Mouse (Mus musculus): ENCODE measurements at regions not wholly inside any gene's neighbourhood (a gene's known extent, or its start where the extent isn't known, plus 50 kb on each side); places are given as distances from the start of the nearest gene placed in this dataset.

DNA sequence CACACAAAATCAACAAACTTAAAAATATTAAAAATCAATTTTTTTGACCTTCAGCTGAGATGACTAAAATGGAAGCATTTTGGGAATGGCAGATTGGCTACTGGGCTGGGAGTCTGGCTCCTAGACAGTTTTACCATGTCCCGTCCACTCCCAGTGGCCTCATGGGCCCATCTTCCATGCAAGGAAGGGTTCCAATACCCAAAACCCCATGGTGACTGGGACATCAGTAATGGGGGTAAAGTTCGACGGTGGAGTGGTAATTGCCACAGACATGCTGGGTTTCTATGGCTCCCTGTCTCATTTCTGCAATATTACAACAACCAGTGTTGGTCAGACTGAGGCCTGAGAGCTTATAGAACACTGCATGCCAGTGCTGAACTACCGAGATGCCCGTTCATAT lies 82.2 kb downstream of the Il20rb start:
- DNase-seq (ENCODE audit: low spot score in 2 of 2): no peak

DNA sequence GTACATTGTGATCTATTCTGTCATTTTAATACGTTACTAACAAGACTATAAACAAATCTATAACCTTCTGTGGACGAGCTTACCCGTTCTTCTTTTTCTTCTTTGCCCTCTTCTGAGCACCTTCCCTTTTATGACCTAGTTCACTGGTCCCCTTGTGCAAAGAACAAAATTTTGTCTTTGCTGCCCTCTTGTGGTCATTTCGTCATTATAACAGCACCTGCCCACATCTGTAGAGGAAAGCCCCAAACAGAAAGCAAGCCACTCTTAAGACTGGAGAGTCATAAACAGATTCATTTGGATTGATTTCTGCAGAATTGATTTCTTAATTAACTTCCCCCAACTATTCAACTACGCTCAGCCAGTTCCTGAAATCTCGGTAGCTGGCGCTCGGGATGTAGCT lies 86.2 kb downstream of the Il20rb start:
- DNase-seq (ENCODE audit: low spot score in 2 of 2): peak; percentile 36 to 75

DNA sequence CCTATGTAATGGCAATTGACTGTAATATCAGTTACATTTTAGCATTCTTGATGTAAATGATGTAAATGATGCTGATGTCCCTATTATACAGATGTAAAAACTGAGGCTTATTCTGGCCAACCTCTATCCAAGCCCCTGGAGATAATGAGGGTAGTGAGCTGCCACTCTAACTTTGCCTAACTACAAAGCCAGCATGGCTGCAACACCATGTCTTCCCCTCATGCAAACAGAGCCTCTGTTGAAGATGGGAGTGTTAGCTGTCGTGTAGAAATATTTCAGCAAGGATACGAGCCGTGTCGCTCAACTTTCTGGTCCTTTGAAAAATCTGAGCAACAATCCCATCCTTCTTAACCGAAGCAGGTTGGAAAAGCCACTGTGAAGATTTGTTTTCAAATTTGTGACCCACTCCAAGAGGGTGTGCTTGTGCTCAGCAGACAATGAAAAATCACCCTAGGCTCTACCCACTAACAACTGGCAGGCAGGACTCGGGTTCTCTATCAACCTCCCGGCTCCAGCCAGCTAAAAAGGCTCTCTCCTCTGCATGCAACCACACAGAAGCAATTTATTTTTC lies 90.2 kb downstream of the Il20rb start:
- DNase-seq (ENCODE audit: low spot score in 2 of 2): no peak

- DNase-seq (ENCODE audit: low spot score in 2 of 2): peak; percentile 55 to 57
Observed at GRCm38 (mm10) chr9:100395711-100396110, 90.9 kb downstream of the Il20rb start.

DNA sequence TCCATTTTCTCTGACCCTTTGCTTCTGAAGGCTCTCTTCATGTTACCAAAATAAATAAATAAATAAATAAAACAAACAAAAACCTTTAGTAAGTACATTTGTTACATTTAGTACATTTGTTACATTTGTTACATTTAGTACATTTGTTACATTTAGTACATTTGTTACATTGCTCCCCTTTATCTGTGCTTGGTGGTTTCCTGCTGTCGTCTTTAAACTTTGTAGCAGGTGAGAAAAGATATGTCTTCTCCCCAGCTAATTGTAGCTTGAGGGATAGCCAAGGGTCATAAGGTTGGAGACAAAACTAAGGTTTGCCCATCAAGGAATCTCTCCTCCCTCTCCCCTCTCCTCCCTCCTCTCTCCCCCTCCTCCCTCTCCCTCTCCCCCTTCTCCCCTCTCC lies 92.0 kb downstream of the Il20rb start:
- DNase-seq (ENCODE audit: low spot score in 2 of 2): no peak

DNA sequence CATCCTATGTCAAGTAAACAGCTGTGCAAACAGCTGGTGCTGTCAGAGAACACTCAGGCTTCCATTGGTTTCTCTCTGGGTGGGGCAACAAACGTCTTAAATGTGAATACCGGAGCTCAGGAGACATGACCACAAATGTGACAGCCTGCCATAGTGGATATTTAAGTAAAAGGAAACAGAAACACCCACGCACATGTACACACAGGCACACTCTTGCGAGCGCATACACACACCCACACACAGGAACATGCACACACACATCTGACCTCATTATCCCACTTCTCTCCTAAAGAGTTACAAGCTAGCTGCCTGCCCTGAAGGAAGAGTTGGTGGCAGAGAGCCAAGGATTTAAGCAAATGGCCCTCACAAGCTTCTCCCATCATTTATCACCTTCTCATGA lies 92.4 kb downstream of the Il20rb start:
- no peak for DNase-seq (ENCODE audit: low spot score in 2 of 2)

DNA sequence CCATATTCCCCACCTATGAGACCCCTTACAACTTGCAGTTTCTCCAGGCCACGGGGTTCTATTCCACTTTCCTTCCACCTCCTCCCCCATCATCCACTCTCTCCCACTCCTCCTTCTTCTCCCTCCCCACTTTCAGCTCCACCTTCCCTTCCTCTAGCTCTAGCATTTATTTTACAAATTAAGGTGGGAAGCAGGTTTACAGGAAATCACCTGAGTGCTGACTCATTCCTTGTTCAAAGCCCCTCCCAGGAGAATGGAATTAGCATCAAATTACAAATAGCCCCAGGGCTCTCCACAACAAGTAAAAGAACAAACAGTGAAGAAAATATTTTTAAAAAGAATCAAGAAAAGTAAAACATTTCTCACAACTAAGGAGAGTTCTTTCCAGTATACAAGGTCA lies 94.3 kb downstream of the Il20rb start:
- DNase-seq (ENCODE audit: low spot score in 2 of 2): no peak

GRCm38 (mm10) chr9:100391566-100392213 lies 94.9 kb downstream of the Il20rb start:
- no peak for DNase-seq (ENCODE audit: low spot score in 2 of 2)

DNA sequence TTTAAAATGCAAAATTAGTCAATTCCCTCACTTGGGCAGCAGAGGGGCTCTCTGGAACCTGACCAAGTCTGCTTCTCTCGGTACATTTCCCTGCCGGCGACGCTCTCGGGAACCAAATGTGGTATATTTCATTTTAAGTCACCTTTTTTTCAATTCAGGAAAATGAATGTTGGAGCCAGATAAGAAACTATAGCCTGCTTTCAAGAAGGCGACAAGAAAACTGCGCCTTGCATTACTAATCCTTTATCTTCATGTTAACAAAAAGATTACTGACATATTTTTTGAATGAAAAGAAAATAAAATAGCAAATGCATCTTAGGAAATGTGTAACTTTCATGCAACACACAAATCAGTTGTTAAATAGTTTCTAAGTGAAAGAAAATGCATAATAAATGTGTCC lies 98.2 kb downstream of the Il20rb start:
- DNase-seq (ENCODE audit: low spot score in 2 of 2): no peak

GRCm38 (mm10) chr9:100387171-100387685 lies 99.4 kb downstream of the Il20rb start:
- DNase-seq (ENCODE audit: low spot score in 2 of 2): no peak

DNA sequence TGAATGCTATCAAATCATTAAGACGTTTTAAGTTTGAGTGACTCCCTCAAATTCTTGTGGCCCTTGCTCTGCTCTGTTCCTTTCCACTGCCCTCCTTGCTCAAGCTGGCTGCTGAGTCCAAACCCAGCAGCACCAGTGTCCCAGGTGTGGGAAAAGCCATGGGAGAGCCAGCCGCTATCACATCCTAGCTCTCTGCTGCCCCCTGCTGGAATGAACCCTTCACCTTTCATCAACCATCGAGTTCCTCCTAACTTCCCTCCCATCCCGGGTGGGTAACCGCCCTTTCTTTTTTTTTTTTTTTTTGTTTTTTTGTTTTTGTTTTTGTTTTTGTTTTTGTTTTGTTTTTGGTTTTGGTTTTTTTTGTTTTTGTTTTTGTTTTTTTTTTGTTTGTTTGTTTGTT lies 104.1 kb downstream of the Il20rb start:
- peak; percentile 22 to 33 for DNase-seq (ENCODE audit: low spot score in 2 of 2)

GRCm38 (mm10) chr9:100369921-100370320 lies 116.7 kb downstream of the Il20rb start:
- DNase-seq (ENCODE audit: low spot score in 2 of 2): no peak

- DNase-seq (ENCODE audit: low spot score in 2 of 2): peak in 1 of 2 experiments; percentile 8
Observed at GRCm38 (mm10) chr9:100366816-100367215, 119.8 kb downstream of the Il20rb start.

DNA sequence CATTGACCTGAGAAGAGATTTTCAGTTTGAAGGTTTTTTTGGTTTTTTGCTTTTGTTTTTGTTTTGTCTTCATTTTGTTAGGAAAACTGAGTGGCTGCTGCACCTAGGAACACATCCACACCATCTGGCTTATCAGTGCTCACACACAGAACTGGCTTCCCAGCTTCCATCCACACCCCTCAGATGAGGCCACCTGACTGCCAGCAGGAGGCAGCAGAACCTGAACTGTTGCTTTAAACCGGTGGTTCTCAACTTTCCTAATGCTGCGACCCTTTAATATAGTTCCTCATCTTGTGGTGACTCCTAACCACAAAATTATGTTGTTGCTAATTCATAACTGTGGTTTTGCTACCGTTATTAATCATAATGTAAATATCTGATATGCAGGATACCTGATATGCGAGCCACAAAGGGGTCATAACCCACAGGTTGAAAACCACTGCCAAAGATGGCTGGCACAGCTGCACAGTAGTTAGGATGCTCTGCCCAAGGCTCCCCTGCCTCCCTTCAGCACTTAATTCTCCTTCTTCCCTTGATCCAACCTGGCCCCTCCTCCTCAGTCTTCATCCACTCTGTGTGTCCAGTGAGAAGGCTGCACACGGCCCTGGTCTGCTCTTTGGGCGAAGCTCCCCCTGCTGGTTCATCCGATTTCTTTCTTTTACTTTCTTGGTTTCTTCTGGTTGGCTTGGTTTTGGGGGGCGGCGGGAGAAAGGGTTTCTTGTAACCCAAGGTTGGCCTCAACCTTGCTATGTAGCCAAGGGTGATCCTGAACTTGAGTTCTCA lies 126.5 kb downstream of the Il20rb start:
- DNase-seq (ENCODE audit: low spot score in 2 of 2): no peak

GRCm38 (mm10) chr9:100357553-100357952 lies 129.0 kb downstream of the Il20rb start:
- no peak for DNase-seq (ENCODE audit: low spot score in 2 of 2)

DNA sequence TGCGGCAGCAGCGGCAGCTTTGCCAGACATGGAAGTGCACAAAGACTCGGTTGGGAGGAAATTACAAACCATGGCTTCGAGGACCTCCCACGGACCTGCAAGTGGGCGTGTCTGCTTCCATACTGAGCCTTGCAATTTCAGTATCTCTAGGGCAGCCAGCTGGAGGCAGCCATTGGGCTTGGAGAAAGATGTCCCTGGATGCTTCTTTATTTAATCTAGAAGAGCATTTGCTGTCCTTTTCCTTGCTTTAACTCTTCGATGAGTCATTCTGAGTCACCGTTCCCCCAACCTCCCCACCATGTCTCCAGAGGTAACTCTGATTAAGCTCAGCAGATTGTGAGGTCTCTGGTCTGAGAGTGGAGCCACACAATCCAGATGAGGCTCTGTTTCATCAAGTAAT lies 145.8 kb downstream of the Il20rb start:
- no peak for DNase-seq (ENCODE audit: low spot score in 2 of 2)

- no peak for DNase-seq (ENCODE audit: low spot score in 2 of 2)
Observed at GRCm38 (mm10) chr9:100307765-100308164, 178.8 kb downstream of the Il20rb start.

GRCm38 (mm10) chr9:100307364-100307763 lies 179.2 kb downstream of the Il20rb start:
- peak in 1 of 2 experiments; percentile 29 for DNase-seq (ENCODE audit: low spot score in 2 of 2)

GRCm38 (mm10) chr9:100303762-100304161 lies 182.8 kb downstream of the Il20rb start:
- DNase-seq (ENCODE audit: low spot score in 2 of 2): no peak

GRCm38 (mm10) chr9:100301613-100302012 lies 185.0 kb downstream of the Il20rb start:
- peak in 1 of 2 experiments; percentile 32 for DNase-seq (ENCODE audit: low spot score in 2 of 2)

DNA sequence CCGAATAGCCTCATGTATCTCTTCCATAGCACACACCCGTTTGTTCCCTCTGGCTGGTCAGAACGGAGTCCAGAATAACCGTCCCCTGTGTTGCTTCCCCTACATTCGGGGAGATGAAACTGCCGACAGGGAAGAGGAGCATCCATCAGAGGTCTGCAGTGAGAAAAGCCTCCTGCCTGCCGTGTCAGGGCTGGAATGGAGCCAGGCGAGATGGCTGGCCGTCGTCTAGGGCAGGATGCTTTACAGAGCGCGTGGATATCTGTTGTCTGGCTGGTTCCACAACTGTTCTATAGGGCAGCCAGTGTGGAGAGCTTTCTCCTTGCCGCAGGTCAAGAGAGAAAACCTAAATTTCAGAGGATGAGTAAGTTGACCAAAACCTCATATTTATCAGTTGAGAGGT lies 209.2 kb downstream of the Il20rb start:
- no peak for DNase-seq (ENCODE audit: low spot score in 2 of 2)

Data from layer of hippocampus, postnatal 14 days (tissue).